Mouse (Mus musculus) kidney, adult 18-20 months (tissue): ENCODE measurements around the gene Arrdc4.

ENCODE experiments used
- DNase-seq: peaks from one replicate; pipeline ENCODE4 v3.0.0; 2021

The Arrdc4 gene

GRCm38 (mm10) chr7:68748761-68749635 lies at the start of gene Arrdc4:
Gene Arrdc4 (minus strand): TSS chr7:68749241.
- peak; percentile 99 for DNase-seq

DNA sequence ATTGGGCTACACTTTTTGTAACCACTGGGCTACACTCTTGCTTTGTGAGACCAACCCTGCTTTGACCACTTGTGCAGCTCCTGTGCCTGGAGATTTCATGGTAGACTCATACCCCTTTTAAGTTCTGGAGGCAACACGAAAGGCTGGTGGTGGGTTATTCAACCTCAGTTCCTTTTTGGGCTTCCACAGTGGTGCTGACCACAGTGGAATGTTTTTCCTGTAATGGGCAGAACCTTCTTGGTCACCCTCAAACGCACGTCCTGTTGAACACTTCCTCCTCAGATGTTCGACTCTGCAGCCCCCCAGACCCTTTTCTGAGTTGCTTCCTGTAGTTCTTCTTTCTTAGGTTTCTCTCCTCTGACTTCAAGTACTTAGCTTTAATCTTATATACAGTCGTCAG lies 46.5 kb upstream of the Arrdc4 start:
- DNase-seq = no peak

GRCm38 (mm10) chr7:68788711-68789110 lies 39.7 kb upstream of the Arrdc4 start:
- DNase-seq = peak; percentile 8

DNA sequence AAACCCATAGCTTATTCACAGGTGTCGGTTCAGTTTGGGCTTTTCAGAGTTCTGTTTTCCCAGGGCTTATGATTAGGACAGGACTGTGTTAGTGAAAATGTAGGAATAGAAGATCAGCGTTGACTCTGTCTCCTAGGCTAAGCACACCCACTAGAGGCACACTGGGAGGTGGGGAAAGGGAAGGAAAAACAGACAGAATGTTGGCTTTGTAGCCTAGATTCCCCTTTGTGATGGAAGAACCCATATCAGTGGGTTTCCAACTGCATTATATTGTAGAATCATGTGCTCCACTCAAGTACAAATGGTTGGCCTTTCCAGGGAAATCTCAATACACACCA lies 22.7 kb upstream of the Arrdc4 start:
- DNase-seq = no peak

GRCm38 (mm10) chr7:68770894-68771756 lies 22.1 kb upstream of the Arrdc4 start:
- peak; percentile 46 for DNase-seq

DNA sequence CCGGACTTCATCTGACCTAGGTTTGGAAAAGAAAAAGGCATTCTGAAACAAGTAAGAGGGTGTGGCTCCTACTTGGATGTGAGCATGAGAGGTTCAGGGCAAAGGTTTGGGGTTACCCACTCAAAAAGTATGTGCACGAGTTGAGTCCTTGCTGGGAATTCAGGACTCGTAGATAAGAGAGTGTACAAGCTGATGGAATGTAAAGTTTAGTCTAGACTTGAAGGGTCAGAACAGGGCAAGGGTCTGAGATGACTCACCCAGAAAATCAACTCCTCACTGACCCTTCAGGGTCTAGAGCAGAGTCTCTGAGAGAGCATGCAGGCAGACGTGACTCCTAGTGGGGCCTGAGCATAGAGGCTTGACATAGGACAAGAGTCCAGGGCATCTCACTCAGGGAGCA lies 16.9 kb upstream of the Arrdc4 start:
- DNase-seq = no peak

GRCm38 (mm10) chr7:68759148-68759724 lies 10.2 kb upstream of the Arrdc4 start:
- DNase-seq = no peak

GRCm38 (mm10) chr7:68756656-68757204 lies 7.7 kb upstream of the Arrdc4 start:
- no peak for DNase-seq

- DNase-seq = no peak
Measured at GRCm38 (mm10) chr7:68749919-68750318, 878 bp upstream of the Arrdc4 start.

DNA sequence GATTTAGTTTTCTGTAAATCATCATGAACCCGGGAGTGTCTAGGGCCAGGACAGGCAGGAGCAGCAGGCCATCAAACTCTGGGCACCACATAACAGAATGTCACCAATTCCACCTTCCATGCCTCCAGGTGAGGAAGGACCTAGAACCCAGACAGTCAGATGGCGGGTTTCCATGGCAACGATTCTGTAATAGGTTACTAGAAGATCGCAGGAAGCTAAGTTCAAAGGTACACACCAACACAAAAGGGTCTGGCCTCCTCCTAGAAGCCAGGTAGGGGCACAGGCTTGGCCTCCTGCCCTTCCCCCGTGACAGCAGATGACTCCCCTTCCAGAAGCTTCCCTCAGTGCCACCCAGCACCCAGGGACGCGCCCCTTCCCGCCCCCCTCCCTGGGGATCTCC lies 680 bp downstream of the Arrdc4 start:
- peak; percentile 57 for DNase-seq

DNA sequence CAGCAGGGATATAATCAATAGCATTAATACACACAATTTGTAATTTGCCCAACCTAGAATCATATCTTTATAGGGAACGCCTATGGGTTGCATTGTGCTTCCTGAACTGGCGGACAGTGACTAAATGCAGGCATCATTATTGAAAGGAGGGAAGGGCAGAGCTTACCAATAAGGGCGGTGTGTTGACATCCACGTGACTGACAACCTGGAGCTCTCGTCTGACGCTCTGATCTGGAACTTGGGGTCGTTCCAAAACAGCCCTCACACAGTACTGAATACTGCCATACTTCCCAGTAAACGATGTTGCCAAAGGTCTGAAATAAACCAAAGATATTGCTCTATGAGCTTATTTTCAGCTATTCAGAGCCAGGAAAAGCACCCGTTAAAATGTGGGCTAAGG lies 4.4 kb downstream of the Arrdc4 start:
- no peak for DNase-seq

- DNase-seq = no peak
Measured at GRCm38 (mm10) chr7:68744206-68744605, 4.8 kb downstream of the Arrdc4 start.

- DNase-seq = no peak
Measured at GRCm38 (mm10) chr7:68740763-68741162, 8.3 kb downstream of the Arrdc4 start.

DNA sequence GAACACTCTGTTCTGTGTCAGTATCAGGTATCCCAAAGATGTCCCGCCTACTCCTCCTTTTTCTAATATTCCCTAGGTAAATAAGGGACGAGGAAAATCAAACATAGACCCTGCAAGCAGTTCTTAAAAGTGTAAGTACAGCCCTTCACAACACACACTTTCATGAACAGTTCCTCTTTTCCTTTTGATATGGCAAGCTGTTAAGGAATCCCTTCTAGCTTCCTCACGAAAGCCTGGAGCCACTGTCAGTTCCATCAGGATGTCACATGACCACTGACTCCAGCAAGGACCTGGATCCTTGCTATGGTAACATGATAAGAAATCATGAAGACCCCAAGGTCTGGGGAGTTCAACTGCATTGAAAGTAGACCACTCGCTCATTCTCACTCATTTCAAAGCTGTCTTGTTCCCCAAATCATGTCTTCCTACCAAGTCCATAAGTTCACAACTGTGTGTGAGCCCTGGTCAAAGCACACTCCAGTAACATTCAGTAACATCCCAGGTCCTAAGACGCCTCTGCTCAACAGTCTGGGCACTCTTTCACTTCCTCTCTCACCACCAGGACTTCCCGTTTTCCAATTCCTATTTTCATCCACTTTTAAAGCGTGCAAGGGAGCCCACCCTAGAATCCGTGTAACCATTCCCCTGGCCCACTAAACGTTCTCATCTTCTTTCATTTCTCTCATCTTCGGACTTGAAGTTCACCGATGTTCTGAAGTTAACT lies 10.2 kb downstream of the Arrdc4 start:
- DNase-seq = no peak

DNA sequence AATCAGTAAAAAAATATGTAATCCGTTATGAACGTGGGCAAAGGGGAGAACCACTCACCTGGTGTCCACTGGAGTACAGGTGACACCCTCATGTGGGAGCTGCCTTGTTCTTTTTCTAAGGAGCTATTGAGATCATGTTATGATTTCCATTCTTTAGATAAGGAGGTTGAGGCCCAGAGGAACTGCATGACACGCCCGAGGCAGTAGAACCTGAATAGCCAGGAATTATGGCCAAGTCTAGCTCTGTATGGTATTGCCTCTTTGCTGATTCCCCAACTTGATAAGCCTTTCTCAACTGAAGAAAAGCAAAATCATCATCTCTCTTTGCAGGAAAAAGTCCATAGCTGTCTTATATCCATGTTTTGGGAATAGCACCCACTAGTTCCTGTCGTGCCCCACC lies 22.7 kb downstream of the Arrdc4 start:
- no peak for DNase-seq

DNA sequence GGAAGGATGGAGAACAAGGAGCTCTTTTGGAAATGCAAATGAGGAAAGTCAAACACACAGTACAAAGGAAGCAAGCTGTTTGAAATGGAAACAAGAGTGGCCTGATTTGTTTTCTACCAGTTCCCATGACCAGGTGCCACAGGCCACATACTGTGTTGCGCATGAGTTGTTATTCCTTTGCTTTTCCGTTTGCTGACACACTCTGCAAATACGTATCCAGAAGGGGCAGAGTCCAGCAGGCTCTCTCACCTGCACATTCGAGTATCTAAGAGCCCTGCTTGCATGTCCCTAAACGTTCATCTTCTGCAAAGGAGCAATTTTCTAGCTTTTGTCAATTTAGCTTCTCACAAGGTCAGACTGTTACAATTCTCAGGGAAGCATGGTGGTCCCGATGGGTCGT lies 24.3 kb downstream of the Arrdc4 start:
- no peak for DNase-seq

GRCm38 (mm10) chr7:68721520-68721919 lies 27.5 kb downstream of the Arrdc4 start:
- no peak for DNase-seq

DNA sequence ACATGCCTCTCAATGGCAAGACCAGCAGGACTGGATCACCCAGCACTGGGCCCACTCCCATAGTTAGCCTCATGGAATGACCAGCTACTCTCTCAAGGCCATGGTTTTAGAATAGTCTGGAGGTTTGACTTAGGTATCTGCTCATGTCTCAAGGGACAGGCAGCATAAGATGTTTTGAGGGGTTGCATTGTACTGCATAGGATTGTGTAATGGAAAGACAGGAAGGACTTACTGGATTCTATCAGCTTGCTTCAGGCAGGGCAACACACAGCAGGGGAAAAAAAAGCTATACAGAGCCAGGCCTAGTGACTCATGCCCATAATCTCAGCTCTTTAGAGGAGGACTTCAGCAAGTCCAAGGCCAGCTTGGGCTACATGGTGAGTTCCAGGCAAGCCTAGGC lies 31.1 kb downstream of the Arrdc4 start:
- no peak for DNase-seq

DNA sequence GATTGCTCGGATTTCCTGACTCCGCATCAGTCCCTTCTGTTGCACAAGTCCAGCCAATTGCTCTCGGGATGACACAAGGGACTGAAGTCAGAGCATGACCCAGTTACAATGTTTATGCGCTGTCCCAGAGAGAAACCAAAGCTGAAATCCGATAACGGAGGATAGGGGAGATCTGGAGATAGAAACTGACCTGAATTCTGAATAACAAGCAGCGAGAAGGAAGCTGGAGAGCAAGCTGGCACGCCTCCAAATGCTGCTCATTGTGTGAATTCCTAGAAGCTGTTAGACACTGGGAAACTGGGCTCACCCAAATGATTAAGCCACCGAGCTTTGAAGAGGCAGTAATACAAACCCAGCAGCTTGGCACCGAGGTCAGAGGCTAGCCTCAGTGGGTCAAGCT lies 31.5 kb downstream of the Arrdc4 start:
- DNase-seq = peak; percentile 70

DNA sequence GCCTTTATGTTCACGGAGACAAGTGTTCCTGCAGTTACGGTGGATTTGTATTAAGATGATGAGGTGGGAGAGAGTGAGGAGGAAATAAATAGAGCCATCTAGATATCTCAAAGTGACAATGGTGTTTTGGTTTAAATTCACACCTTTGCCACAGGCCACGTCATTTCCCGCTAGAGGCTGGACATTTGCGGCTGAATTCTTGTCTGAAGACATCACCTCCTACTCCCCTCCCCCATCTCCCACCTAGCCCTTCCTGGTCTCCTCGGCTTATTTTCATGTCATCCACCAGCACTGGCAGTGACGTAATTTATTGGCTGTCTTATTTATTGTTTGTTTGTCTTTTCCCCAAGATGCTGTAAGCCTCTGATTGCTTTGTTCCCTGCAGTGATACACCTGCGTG lies 32.1 kb downstream of the Arrdc4 start:
- no peak for DNase-seq

DNA sequence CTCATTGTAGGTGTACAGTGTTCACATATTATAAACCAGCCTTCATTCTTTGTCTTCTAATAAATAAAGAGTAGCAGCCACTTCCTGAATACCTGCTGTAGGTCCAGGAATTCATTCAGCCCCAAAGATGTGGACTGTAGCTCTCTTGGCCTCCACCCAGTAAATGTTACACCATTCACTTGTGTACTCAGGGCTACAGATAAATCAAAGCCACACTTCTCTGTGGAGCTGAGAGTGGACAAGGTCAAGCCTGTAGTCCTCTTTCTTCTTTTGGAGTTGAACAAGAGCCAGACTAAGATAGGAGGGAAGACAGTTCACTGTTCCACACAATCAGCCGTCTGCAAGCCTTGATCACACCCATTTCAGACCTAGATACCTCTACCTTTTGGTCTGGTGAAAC lies 36.1 kb downstream of the Arrdc4 start:
- DNase-seq = no peak

DNA sequence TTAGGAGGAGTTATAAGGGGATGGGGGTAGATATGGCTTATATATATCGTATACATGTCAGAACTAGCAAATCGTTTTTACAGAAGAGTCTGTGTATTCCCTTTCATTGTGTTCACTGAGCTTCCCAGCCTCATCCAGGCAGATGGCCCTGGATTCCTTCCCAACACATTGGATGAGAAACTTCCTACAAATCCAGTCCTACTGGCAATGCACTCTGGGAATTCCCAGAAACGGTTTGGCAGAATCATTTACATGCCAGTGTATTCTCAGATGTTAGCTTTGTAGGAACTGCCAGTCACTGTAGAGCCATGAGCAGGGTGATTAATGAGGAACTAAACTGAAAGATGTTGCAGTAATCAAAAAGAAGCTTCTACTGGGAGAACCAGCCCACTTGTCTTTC lies 36.6 kb downstream of the Arrdc4 start:
- DNase-seq = no peak

GRCm38 (mm10) chr7:68709319-68709573 lies 39.8 kb downstream of the Arrdc4 start:
- DNase-seq = no peak
